Comparison of ENCODE assay signal across 7 mouse cellular contexts in the genomic region with DNA sequence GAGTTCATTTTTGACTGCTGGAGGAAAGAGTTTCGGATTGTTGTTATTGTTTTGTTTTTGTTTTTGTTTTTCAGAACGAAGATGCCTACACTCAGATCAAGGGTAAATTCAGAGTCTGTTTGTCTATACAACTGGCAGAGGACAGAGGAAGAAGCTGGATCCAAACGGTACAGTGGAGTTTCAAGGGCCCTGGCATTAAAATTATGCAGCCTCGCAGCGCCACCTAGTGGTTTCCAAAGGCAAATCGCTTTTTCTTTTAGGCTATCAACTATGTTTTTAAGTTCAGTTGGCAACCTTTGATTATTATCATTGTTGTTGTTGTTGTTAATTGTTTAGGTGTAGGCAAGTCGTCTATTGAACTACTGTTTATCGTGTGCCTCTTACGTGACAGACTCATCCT. TPM values are rescaled to one million over a fixed set of nuclear protein-coding genes. Genes with fewer than 3 reads are reported as not detected.
A peak's percentile ranks its signal among the peaks of the same experiment; 100 is the strongest.
DNase-seq lines count a peak whose midpoint lies in the region.

No protein-coding gene starts in this region.

- peak; percentile 72 to 83 for DNase-seq in CD8-positive naive resting alpha-beta T cell, adult 2 months (ENCODE audit: low read depth in 2 of 2, low spot score in 2 of 2)
- DNase-seq in Muller cell, postnatal 12 days (ENCODE audit: inconsistent ontology term): peak; percentile 46
- peak; percentile 60 for DNase-seq in cerebellum, adult 9-11 months
- peak; percentile 68 for DNase-seq in gastrocnemius, postnatal 14 days
- peak; percentile 73 to 84 for DNase-seq in kidney, postnatal 25 days
- peak; percentile 84 for DNase-seq in lung, postnatal 10 days
- peak; percentile 82 to 93 for DNase-seq in spleen, postnatal 10 days (ENCODE audit: low spot score in 2 of 2)

- intact Hi-C loops in gastrocnemius, postnatal 14 days (cut with DNase I; ENCODE audit: low total_unique reads): loop anchor here (10.0 kb wide), 1 partner anchor 173 kb away; a partner anchor contains a TSS

RNA-seq across cellular contexts. Expression of a gene that starts 16.6 kb away (rescaled TPM):
- 10 to 100 TPM; 88.4 to 95.8 TPM for total RNA-seq in gastrocnemius, postnatal 14 days (2021)

RNA-seq across cellular contexts. Expression of a gene that starts 22.4 kb away (rescaled TPM):
- total RNA-seq in gastrocnemius, postnatal 14 days (2021): 10 to 100 TPM; 13.5 to 15.2 TPM

RNA-seq across cellular contexts. Expression of a gene that starts 23.0 kb away (rescaled TPM):
- 10 to 100 TPM; 25.3 to 25.8 TPM for total RNA-seq in gastrocnemius, postnatal 14 days (2021)

RNA-seq across cellular contexts. Expression of a gene that starts 23.8 kb away (rescaled TPM):
- 10 to 100 TPM; 13.9 to 14.8 TPM for total RNA-seq in gastrocnemius, postnatal 14 days (2021)

RNA-seq across cellular contexts. Expression of a gene that starts 24.0 kb away (rescaled TPM):
- 10 to 100 TPM; 47.0 to 49.6 TPM for total RNA-seq in gastrocnemius, postnatal 14 days (2021)

Comparison
In these comparisons a context has a peak if more than half of its experiments do, and no peak if none do; other contexts are left out.
1. Peak in every context shown above with its lines: DNase-seq.